In genomic region chr15:25414011-25414746, GRCm38 (mm10) we compare ENCODE assay signal across 8 mouse cellular contexts. TPM values are rescaled to one million over a fixed set of nuclear protein-coding genes. Genes with fewer than 3 reads are reported as not detected.
DNase-seq lines count a peak whose midpoint lies in the region; ATAC-seq lines count a peak whose summit lies in the region.

No protein-coding gene starts in this region.

- DNase-seq in heart, embryonic 10.5 days (ENCODE audit: low spot score): peak; percentile 87
- no peak for DNase-seq in heart, postnatal 4 days
- peak; percentile 77 for DNase-seq in brain, adult 2 months (ENCODE audit: low read depth, low spot score)
- peak; percentile 93 for DNase-seq in intestine, embryonic 14.5 days (ENCODE audit: low spot score)
- DNase-seq in limb, embryonic 10.5 days (ENCODE audit: low spot score): peak; percentile 82
- DNase-seq in testis, postnatal 10 days (ENCODE audit: low spot score): peak; percentile 70

- no peaks in the 10 kb centered on the region for H3K36me3 ChIP-seq in heart, embryonic 10.5 days
- no peaks in the 10 kb centered on the region for H3K36me3 ChIP-seq in forebrain, embryonic 16.5 days (ENCODE audit: control insufficient read depth, insufficient read depth)
- no peaks in the 10 kb centered on the region for H3K36me3 ChIP-seq in intestine, embryonic 14.5 days (ENCODE audit: control insufficient read depth, insufficient read depth, low read length)
- peaks cover 9% of the 10 kb centered on the region for H3K36me3 ChIP-seq in limb, embryonic 10.5 days
- H3K36me3 ChIP-seq in midbrain, embryonic 15.5 days (replicated peaks): no peaks in the 10 kb centered on the region

- ATAC-seq in forebrain, embryonic 16.5 days: peak; percentile 54
- peak; percentile 36 for ATAC-seq in intestine, embryonic 14.5 days (replicated peaks; ENCODE audit: low FRiP score, low TSS enrichment, low read depth)
- peak; percentile 49 for ATAC-seq in midbrain, embryonic 15.5 days (replicated peaks)

- H3K9ac ChIP-seq in forebrain, embryonic 16.5 days (replicated peaks; ENCODE audit: low read depth, low read length): peak overlapping the region; percentile 100
- peak overlapping the region; percentile 89 for H3K9ac ChIP-seq in intestine, embryonic 14.5 days (ENCODE audit: low read length)
- peak overlapping the region; percentile 100 for H3K9ac ChIP-seq in midbrain, embryonic 15.5 days

- H3K4me1 ChIP-seq in heart, embryonic 10.5 days: peaks cover 17% of the 10 kb centered on the region; the same call in 1 of the 2 replicates
- H3K4me1 ChIP-seq in forebrain, embryonic 16.5 days (replicated peaks; ENCODE audit: control insufficient read depth, insufficient read depth, low read length): peaks cover 33% of the 10 kb centered on the region
- 0 out of 2 replicates have a peak, but pooled peaks cover 6% of the 10 kb centered on the region for H3K4me1 ChIP-seq in intestine, embryonic 14.5 days (replicated peaks; ENCODE audit: control insufficient read depth, insufficient read depth, low read length)
- H3K4me1 ChIP-seq in limb, embryonic 10.5 days: peaks cover 19% of the 10 kb centered on the region
- peaks cover 26% of the 10 kb centered on the region for H3K4me1 ChIP-seq in midbrain, embryonic 15.5 days

- whole genome bisulfite sequencing in heart, embryonic 10.5 days: under 1% methylated on average over 36 of the region's 36 CpGs
- 0% methylated on average over 35 of the region's 36 CpGs for WGBS in forebrain, embryonic 16.5 days
- WGBS in intestine, embryonic 14.5 days: 0% methylated on average over 34 of the region's 36 CpGs
- under 1% methylated on average over 36 of the region's 36 CpGs for WGBS in limb, embryonic 10.5 days
- WGBS in midbrain, embryonic 15.5 days: under 1% methylated on average over 36 of the region's 36 CpGs

- H3K9me3 ChIP-seq in heart, embryonic 10.5 days: no peaks in the 10 kb centered on the region
- H3K9me3 ChIP-seq in forebrain, embryonic 16.5 days (ENCODE audit: control insufficient read depth, low read length): no peaks in the 10 kb centered on the region
- H3K9me3 ChIP-seq in intestine, embryonic 14.5 days (ENCODE audit: control insufficient read depth, low read length): no peaks in the 10 kb centered on the region
- H3K9me3 ChIP-seq in limb, embryonic 10.5 days (replicated peaks): no peaks in the 10 kb centered on the region
- H3K9me3 ChIP-seq in midbrain, embryonic 15.5 days: no peaks in the 10 kb centered on the region

- peak overlapping the region; percentile 84 for H3K4me3 ChIP-seq in heart, embryonic 10.5 days
- H3K4me3 ChIP-seq in forebrain, embryonic 16.5 days (replicated peaks; ENCODE audit: low read length): peak overlapping the region; percentile 99
- peak overlapping the region; percentile 86 for H3K4me3 ChIP-seq in intestine, embryonic 14.5 days (ENCODE audit: low read depth, low read length)
- peak overlapping the region; percentile 98 for H3K4me3 ChIP-seq in limb, embryonic 10.5 days
- H3K4me3 ChIP-seq in midbrain, embryonic 15.5 days: peak overlapping the region; percentile 100

- H3K4me2 ChIP-seq in forebrain, embryonic 16.5 days (ENCODE audit: low read length): peak overlapping the region; percentile 76
- peak overlapping the region; percentile 90 for H3K4me2 ChIP-seq in intestine, embryonic 14.5 days (ENCODE audit: low read length)
- peak overlapping the region; percentile 60 for H3K4me2 ChIP-seq in midbrain, embryonic 15.5 days

- peak overlapping the region; percentile 92 for H3K27ac ChIP-seq in heart, embryonic 10.5 days
- peak overlapping the region; percentile 99 for H3K27ac ChIP-seq in forebrain, embryonic 16.5 days (ENCODE audit: low read length)
- peak overlapping the region; percentile 92 for H3K27ac ChIP-seq in intestine, embryonic 14.5 days (ENCODE audit: low read depth)
- H3K27ac ChIP-seq in limb, embryonic 10.5 days: peak overlapping the region; percentile 99
- H3K27ac ChIP-seq in midbrain, embryonic 15.5 days: peak overlapping the region; percentile 100

- no peaks in the 10 kb centered on the region for H3K27me3 ChIP-seq in heart, embryonic 10.5 days (ENCODE audit: insufficient read depth, poor library complexity, severe bottlenecking)
- H3K27me3 ChIP-seq in forebrain, embryonic 16.5 days (replicated peaks; ENCODE audit: control insufficient read depth, insufficient read depth, low read length): no peaks in the 10 kb centered on the region
- no peaks in the 10 kb centered on the region for H3K27me3 ChIP-seq in intestine, embryonic 14.5 days (replicated peaks; ENCODE audit: control insufficient read depth, insufficient read depth, low read length)
- H3K27me3 ChIP-seq in limb, embryonic 10.5 days (ENCODE audit: low read depth, poor library complexity, severe bottlenecking): no peaks in the 10 kb centered on the region; the same call in 1 of the 2 replicates
- no peaks in the 10 kb centered on the region for H3K27me3 ChIP-seq in midbrain, embryonic 15.5 days (replicated peaks)

RNA-seq across cellular contexts. Expression of gene Basp1, which starts 0.6 kb away (rescaled TPM):
- 8.8 and 22.0 TPM in 2 replicates for polyA plus RNA-seq in heart, embryonic 10.5 days (2016; fragmentation: Nextera tagmentation; extraction: Ambion mirVana)
- total RNA-seq in heart, postnatal 4 days (2021): 10 to 100 TPM; 13.7 to 15.5 TPM
- polyA plus RNA-seq in forebrain, embryonic 16.5 days (2015; fragmentation: Nextera tagmentation; extraction: Ambion mirVana): 198 and 206 TPM in 2 replicates
- polyA plus RNA-seq in intestine, embryonic 14.5 days (2014; fragmentation: Nextera tagmentation; extraction: Ambion mirVana): 21.1 and 21.7 TPM in 2 replicates
- 41.1 and 43.1 TPM in 2 replicates for polyA plus RNA-seq in limb, embryonic 10.5 days (2016; fragmentation: Nextera tagmentation; extraction: Ambion mirVana)
- 375 and 400 TPM in 2 replicates for polyA plus RNA-seq in midbrain, embryonic 15.5 days (2015; fragmentation: Nextera tagmentation; extraction: Ambion mirVana)
